Mouse (Mus musculus): ENCODE data around the gene Gbe1. TPM values are rescaled to one million over a fixed set of nuclear protein-coding genes. Genes with fewer than 3 reads are reported as not detected.

The Gbe1 gene
- polyA plus RNA-seq, 1 experiment from 2014 or later: 13.5 TPM

DNA sequence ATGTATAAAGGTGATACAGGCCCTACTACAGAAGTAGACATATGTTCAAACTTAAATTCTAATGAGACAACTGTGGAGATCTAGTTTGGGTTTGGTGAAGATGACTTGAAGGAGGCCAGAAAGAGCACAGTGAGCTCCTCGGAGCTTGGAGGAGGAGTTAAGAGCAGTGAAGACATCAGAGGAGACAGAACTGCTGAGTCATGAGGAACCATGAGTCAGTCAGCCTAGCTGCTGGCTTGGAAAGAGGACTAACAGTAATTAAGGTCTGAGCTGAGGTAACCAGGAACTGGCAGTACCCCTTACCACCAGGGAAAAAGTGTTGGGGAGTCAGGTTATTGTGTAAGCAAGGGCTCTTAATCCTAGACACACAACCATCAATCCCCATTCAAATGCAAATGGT is 192.7 kb downstream of the Gbe1 start:
- no peak overlapping the region for H3K4me2 ChIP-seq
- ATAC-seq (ENCODE audit: insufficient read depth): no peak
- H3K36me3 ChIP-seq (replicated peaks): no peaks in the 10 kb centered on the region
- H3K4me1 ChIP-seq (replicated peaks): no peaks in the 10 kb centered on the region
- 21% methylated on average over 1 of the region's 1 CpGs for WGBS (ENCODE audit: insufficient replicate concordance)
- no peaks in the 10 kb centered on the region for H3K9me3 ChIP-seq (replicated peaks)
- H3K27ac ChIP-seq (replicated peaks): no peak overlapping the region
- no peak overlapping the region for H3K4me3 ChIP-seq (replicated peaks)
- no peaks in the 10 kb centered on the region for H3K27me3 ChIP-seq
- H3K9ac ChIP-seq: no peak overlapping the region

- no peaks in the 10 kb centered on the region for H3K27me3 ChIP-seq
- no peak overlapping the region for H3K27ac ChIP-seq (replicated peaks)
- 48% methylated on average over 3 of the region's 3 CpGs for WGBS (ENCODE audit: insufficient replicate concordance)
- ATAC-seq (ENCODE audit: insufficient read depth): no peak
- no peaks in the 10 kb centered on the region for H3K9me3 ChIP-seq (replicated peaks)
- no peak overlapping the region for H3K4me3 ChIP-seq (replicated peaks)
- no peak overlapping the region for H3K9ac ChIP-seq
- no peaks in the 10 kb centered on the region for H3K36me3 ChIP-seq (replicated peaks)
- no peak overlapping the region for H3K4me2 ChIP-seq
- no peaks in the 10 kb centered on the region for H3K4me1 ChIP-seq (replicated peaks)
Measured at GRCm38 (mm10) chr16:70510938-70511337, 197.2 kb downstream of the Gbe1 start.

- Histone ChIP-seq H3K9me3 (replicated peaks) (no peaks in the 10 kb centered on the region), H3K4me2 (no peak overlapping the region), H3K4me3 (replicated peaks) (no peak overlapping the region), H3K27me3 (no peaks in the 10 kb centered on the region), H3K27ac (replicated peaks) (no peak overlapping the region), H3K4me1 (replicated peaks) (no peaks in the 10 kb centered on the region), H3K9ac (no peak overlapping the region), H3K36me3 (replicated peaks) (no peaks in the 10 kb centered on the region)
- ATAC-seq (ENCODE audit: insufficient read depth): no peak
- 52% methylated on average over 2 of the region's 2 CpGs for WGBS (ENCODE audit: insufficient replicate concordance)
Measured at GRCm38 (mm10) chr16:70522861-70523260, 209.1 kb downstream of the Gbe1 start.

- 77% methylated on average over 8 of the region's 8 CpGs for WGBS (ENCODE audit: insufficient replicate concordance)
- Histone ChIP-seq H3K27ac (replicated peaks) (no peak overlapping the region), H3K4me2 (no peak overlapping the region), H3K36me3 (replicated peaks) (no peaks in the 10 kb centered on the region), H3K27me3 (no peaks in the 10 kb centered on the region), H3K4me3 (replicated peaks) (no peak overlapping the region), H3K4me1 (replicated peaks) (no peaks in the 10 kb centered on the region), H3K9me3 (replicated peaks) (no peaks in the 10 kb centered on the region), H3K9ac (no peak overlapping the region)
- no peak for ATAC-seq (ENCODE audit: insufficient read depth)
Measured at GRCm38 (mm10) chr16:70523566-70523965, 209.8 kb downstream of the Gbe1 start.

DNA sequence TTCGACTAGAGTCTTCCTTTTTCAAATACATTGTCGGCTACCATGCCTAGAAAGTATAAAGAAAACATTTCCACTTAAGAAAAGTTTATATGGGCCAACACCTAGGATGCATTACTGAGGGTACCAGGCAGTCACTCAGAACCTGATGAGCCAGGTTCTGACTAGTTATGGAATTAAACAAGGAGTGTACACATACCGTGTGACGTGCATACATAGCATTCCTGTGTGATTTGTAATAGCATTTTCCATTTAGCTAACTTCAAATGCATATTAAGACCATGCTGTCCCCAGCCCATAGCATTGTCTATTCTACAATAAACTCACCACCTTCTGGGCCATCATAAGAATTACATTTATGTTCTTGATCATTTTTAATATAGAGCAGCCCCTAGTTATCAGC is 210.5 kb downstream of the Gbe1 start:
- 79% methylated on average over 4 of the region's 4 CpGs for WGBS (ENCODE audit: insufficient replicate concordance)

DNA sequence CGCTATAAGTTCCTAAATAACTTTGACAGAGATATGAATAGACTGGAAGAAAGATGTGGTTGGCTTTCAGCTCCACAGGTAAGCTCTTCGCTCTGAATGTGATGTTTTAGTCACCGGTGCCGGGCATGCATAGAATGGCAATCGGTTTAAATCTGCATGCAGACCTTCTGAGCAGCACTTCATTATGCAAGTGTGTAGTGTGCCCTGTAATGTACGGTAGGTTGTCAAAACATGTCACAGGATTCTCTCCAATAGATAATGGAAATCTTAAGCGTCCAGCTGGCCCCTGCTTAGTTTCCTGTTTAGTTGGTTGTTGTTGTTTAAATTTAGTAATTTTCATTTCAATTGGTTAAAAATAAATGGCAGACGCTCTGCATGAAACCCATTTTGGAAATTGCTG is 213.5 kb downstream of the Gbe1 start:
- H3K4me2 ChIP-seq: no peak overlapping the region
- no peak for ATAC-seq (ENCODE audit: insufficient read depth)
- no peaks in the 10 kb centered on the region for H3K4me1 ChIP-seq (replicated peaks)
- H3K27ac ChIP-seq (replicated peaks): no peak overlapping the region
- H3K9me3 ChIP-seq (replicated peaks): no peaks in the 10 kb centered on the region
- 79% methylated on average over 8 of the region's 8 CpGs for WGBS (ENCODE audit: insufficient replicate concordance)
- no peaks in the 10 kb centered on the region for H3K27me3 ChIP-seq
- no peak overlapping the region for H3K4me3 ChIP-seq (replicated peaks)
- no peaks in the 10 kb centered on the region for H3K36me3 ChIP-seq (replicated peaks)
- no peak overlapping the region for H3K9ac ChIP-seq

More for the DNA sequence above, 210.5 kb downstream of the Gbe1 start:
- H3K9ac ChIP-seq: no peak overlapping the region
- H3K27ac ChIP-seq (replicated peaks): no peak overlapping the region
- no peaks in the 10 kb centered on the region for H3K4me1 ChIP-seq (replicated peaks)
- no peaks in the 10 kb centered on the region for H3K9me3 ChIP-seq (replicated peaks)
- H3K4me3 ChIP-seq (replicated peaks): no peak overlapping the region
- no peaks in the 10 kb centered on the region for H3K27me3 ChIP-seq
- no peak overlapping the region for H3K4me2 ChIP-seq
- no peak for ATAC-seq (ENCODE audit: insufficient read depth)
- H3K36me3 ChIP-seq (replicated peaks): no peaks in the 10 kb centered on the region

DNA sequence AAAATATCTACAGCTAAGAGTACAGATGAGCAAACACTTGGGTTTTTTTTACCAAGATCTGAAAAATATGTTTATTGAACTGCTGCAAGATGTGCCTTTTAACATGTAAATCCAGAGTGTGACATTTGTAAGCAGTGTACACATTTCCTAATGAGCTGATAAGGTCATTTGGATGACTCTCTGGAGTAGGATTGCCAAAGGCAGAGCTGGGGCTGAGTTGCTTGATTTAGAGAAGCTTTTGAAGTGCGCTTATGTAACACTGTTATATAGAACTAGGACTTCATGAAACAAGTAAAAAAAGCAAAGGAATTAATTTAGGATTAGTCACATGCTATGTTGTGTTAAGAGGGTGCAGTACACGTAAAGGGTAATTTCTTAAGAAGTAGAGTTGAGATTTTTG is 221.5 kb downstream of the Gbe1 start:
- H3K4me3 ChIP-seq (replicated peaks): no peak overlapping the region
- H3K27ac ChIP-seq (replicated peaks): no peak overlapping the region
- H3K9me3 ChIP-seq (replicated peaks): no peaks in the 10 kb centered on the region
- no peak overlapping the region for H3K9ac ChIP-seq
- no peaks in the 10 kb centered on the region for H3K4me1 ChIP-seq (replicated peaks)
- ATAC-seq (ENCODE audit: insufficient read depth): no peak
- no peaks in the 10 kb centered on the region for H3K36me3 ChIP-seq (replicated peaks)
- WGBS (ENCODE audit: insufficient replicate concordance): 62% methylated on average over 2 of the region's 2 CpGs
- H3K27me3 ChIP-seq: no peaks in the 10 kb centered on the region
- H3K4me2 ChIP-seq: no peak overlapping the region

- WGBS (ENCODE audit: insufficient replicate concordance): 61% methylated on average over 3 of the region's 3 CpGs
- Histone ChIP-seq H3K27ac (replicated peaks) (no peak overlapping the region), H3K4me2 (no peak overlapping the region), H3K9ac (no peak overlapping the region), H3K4me3 (replicated peaks) (no peak overlapping the region), H3K36me3 (replicated peaks) (no peaks in the 10 kb centered on the region), H3K27me3 (no peaks in the 10 kb centered on the region), H3K4me1 (replicated peaks) (no peaks in the 10 kb centered on the region), H3K9me3 (replicated peaks) (no peaks in the 10 kb centered on the region)
- ATAC-seq (ENCODE audit: insufficient read depth): no peak
Measured at GRCm38 (mm10) chr16:70550835-70551234, 237.1 kb downstream of the Gbe1 start.

GRCm38 (mm10) chr16:70561635-70562348 is 248.0 kb downstream of the Gbe1 start:
- no peak overlapping the region for H3K4me3 ChIP-seq (replicated peaks)
- no peaks in the 10 kb centered on the region for H3K27me3 ChIP-seq
- H3K9ac ChIP-seq: no peak overlapping the region
- no peaks in the 10 kb centered on the region for H3K4me1 ChIP-seq (replicated peaks)
- no peaks in the 10 kb centered on the region for H3K9me3 ChIP-seq (replicated peaks)
- H3K4me2 ChIP-seq: no peak overlapping the region
- 69% methylated on average over 10 of the region's 10 CpGs for whole genome bisulfite sequencing (ENCODE audit: insufficient replicate concordance)
- no peak for ATAC-seq (ENCODE audit: insufficient read depth)
- no peak overlapping the region for H3K27ac ChIP-seq (replicated peaks)
- H3K36me3 ChIP-seq (replicated peaks): no peaks in the 10 kb centered on the region

- Histone ChIP-seq H3K4me1 (replicated peaks) (no peaks in the 10 kb centered on the region), H3K4me3 (replicated peaks) (no peak overlapping the region), H3K36me3 (replicated peaks) (no peaks in the 10 kb centered on the region), H3K27me3 (no peaks in the 10 kb centered on the region), H3K9ac (no peak overlapping the region), H3K9me3 (replicated peaks) (no peaks in the 10 kb centered on the region), H3K27ac (replicated peaks) (no peak overlapping the region), H3K4me2 (no peak overlapping the region)
- WGBS (ENCODE audit: insufficient replicate concordance): 74% methylated on average over 8 of the region's 8 CpGs
- no peak for ATAC-seq (ENCODE audit: insufficient read depth)
Measured at GRCm38 (mm10) chr16:70562574-70562973, 248.8 kb downstream of the Gbe1 start.

DNA sequence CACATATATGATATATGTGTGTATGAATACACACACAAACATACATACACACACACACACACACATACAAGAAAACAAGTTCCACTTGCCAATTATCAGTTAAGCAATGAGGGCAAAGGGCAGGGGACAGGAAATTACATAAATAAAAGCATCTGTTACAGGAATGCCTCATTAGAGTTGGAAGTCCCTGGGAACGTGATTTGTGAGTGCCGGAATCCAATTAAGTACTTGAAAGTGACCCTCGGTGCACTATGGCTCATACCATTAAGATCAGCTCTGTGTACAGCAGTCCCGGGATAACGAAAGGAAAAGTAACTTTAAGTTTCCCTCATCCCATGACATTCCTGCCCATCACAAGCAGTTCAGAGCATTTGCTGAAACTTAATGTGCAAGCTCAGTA is 249.7 kb downstream of the Gbe1 start:
- no peaks in the 10 kb centered on the region for H3K4me1 ChIP-seq (replicated peaks)
- H3K9me3 ChIP-seq (replicated peaks): no peaks in the 10 kb centered on the region
- 78% methylated on average over 5 of the region's 5 CpGs for WGBS (ENCODE audit: insufficient replicate concordance)
- no peak overlapping the region for H3K27ac ChIP-seq (replicated peaks)
- no peak for ATAC-seq (ENCODE audit: insufficient read depth)
- no peak overlapping the region for H3K4me3 ChIP-seq (replicated peaks)
- no peak overlapping the region for H3K9ac ChIP-seq
- no peaks in the 10 kb centered on the region for H3K36me3 ChIP-seq (replicated peaks)
- no peak overlapping the region for H3K4me2 ChIP-seq
- H3K27me3 ChIP-seq: no peaks in the 10 kb centered on the region
